Mouse (Mus musculus): ENCODE measurements around the gene Myl4.

The Myl4 gene

DNA sequence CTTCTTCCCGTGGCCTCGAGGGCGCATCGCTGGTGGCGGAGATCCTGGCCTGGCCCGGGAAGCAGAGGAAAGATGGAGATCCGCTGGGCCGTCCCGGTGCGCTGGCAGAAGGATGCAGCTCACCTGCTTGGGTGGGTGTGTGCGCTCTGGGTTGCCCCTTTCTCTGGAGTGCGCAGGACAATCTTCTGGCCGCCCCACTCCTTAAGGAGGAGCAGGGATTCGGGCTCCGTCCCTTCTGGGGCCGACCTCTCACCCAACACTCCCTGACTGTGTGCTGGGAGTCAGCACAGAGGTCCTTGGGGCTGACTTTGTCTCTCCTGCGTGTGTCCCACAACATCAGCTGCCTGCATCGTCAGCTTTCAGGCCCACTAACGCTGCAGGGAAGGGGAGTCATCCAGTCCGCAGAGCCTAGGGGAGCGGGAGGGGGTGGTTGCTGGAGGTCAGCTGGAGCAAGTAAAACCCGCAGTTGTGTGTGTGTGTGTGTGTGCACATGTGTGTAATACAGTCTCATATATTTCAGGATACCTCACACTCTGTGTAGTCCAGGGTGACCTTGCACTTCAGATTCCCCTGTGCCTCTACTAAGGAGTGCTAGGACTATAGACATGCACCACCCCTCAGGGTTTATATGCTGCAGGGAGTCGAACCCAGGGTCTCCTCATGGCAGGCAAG is 57.9 kb downstream of the Myl4 start:
- DNase-seq, result no peak

GRCm38 (mm10) chr11:104609033-104609684 is 58.7 kb downstream of the Myl4 start:
- DNase-seq, result no peak

- DNase-seq, result no peak
Measured at GRCm38 (mm10) chr11:104609733-104610132, 59.3 kb downstream of the Myl4 start.

DNA sequence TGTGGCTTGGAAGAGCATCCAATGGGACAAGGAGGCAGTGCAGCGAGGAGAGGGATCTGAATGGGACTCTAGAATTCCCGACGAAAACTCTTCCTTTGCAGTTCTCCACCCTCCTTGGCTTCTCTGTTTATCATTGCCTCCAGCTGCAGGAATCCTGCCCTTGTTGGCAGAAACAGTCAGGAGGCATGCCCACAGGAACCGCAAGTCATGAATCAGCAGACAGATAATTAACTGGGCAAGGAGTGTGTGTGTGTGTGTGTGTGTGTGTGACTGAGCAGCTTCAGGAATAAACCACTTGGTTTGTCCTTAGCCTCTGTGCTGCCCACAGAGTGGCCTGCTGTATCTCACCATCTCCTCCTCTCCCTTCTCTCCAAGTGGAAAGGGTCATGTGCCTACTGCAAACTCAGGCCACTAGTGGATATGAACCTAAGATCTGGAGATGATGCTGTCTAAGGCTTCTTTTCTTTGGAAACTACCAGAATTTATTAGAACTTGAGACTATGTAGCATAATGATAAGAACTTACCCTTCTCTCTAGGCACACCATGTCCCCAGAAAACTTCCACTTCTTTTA is 61.2 kb downstream of the Myl4 start:
- peak; percentile 58 for DNase-seq

GRCm38 (mm10) chr11:104613551-104613950 is 63.1 kb downstream of the Myl4 start:
- DNase-seq, result no peak

GRCm38 (mm10) chr11:104614130-104614529 is 63.7 kb downstream of the Myl4 start:
- DNase-seq, result no peak

- no peak for DNase-seq
Measured at GRCm38 (mm10) chr11:104616182-104616581, 65.7 kb downstream of the Myl4 start.

GRCm38 (mm10) chr11:104618638-104619076 is 68.2 kb downstream of the Myl4 start:
- DNase-seq, result peak; percentile 28

DNA sequence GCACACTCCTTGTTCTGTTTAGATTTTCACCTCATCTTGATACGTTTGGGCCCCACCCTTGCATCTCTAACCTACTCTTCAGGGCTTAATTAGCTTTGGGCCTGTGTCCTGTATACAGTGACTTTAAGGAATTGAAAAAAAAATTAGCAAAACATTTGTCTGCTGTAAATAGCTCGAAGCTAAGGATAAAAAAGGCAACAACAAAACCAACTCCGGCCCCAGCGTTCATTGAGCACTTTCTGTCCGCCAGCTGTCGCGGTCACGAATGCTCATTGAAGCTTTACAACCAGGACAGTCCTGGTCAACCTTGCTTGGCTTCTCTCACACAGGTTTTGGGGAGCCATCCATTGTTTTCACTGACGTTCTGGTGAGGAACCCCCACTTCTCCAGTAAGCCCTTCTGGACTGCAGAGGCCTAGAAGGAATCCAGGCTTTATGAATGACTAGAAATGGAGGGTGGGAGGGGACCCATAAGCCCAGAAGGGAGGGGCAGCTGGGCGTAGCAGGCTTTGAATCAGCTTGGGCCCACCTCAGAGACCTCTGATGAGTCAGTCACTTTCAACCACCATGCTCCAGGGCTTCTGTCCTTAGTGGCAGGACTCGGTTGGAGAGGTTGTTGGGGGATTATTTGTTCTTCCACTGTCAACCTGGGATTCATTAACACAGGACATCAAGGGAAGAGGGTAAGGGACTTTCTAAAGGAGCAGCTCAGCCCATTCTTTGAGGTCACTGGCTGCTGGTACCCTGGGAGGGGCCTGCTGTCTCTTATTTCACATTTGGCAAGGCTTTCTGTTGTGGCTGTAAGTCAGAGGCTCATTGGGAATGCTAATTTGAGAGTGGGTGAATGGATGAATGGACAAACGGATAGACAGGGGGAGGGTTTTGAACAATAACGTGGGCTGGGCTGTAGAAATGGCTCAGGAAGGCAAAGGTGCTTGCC is 68.9 kb downstream of the Myl4 start:
- no peak for DNase-seq

DNA sequence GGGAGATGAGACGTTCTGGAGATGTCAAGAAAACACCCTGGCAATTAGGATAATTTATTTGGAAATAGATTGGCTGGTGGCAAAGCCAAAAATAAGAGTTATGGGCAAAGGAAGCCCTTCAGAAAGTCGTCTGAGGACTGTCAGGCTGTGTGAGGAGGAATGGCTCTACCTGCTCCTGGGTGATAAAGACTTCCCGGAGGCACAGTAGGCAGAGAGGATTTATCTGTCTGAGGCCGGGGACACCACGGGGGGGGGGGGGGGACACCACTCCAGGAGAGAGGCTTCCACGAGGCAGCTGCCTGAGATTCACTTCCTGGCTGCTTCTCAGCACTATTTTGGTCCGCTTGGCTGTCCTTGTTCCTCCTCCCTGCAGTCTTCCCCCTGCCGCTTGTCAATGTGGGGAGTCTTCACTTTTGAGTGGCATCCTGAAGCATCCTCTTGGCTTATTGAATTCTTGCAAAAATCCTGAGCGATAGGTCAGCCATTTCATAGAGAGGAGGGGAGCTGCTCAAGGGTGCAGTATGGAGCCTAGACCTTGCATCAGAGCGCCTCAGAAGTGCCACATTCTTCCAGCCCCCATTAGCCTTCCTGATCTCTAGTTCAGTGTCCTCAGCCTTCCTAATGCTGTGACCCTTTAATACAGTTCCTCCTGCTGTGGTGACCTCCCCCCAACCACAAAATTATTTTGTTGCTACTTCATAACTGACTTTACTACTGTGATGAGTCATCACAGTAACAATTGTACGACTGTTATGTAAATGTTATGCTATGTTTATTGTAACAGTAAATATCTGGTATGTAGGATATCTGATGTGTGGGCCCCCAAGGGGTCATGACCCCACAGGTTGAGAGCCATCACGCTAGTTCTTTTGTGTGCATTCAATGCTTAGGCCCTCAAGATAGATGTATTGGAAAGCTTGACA is 71.8 kb downstream of the Myl4 start:
- DNase-seq, result no peak

DNA sequence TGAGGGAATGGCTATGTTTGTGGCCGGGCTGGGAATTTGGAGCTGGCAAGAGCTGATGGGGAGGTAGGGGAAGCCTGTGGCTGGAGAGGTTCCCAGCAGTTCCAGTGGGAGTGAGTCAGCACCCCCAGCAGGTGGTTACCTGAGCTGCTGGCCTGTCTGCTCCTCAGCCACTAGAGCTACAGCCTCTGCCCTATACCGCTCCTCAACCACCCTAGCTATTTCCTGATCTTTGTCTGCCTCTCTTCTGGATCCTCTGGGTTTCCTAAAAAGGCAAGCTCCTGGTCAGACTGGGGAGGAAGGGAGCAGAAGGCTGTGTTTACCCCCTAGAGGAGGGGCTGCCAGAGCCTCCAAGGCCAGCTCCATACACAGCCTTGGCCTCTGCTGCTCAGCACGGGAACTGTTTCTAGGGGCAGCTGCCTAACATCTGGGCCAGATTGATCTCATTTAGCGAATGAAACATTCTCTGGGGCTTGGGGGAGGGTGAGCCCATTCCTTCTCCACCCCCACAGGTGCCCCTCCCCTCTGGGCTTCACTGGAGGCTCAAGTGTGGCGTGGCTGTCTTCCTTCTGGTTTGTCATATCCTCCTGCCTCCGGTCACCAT is 74.4 kb downstream of the Myl4 start:
- DNase-seq, result peak; percentile 33

DNA sequence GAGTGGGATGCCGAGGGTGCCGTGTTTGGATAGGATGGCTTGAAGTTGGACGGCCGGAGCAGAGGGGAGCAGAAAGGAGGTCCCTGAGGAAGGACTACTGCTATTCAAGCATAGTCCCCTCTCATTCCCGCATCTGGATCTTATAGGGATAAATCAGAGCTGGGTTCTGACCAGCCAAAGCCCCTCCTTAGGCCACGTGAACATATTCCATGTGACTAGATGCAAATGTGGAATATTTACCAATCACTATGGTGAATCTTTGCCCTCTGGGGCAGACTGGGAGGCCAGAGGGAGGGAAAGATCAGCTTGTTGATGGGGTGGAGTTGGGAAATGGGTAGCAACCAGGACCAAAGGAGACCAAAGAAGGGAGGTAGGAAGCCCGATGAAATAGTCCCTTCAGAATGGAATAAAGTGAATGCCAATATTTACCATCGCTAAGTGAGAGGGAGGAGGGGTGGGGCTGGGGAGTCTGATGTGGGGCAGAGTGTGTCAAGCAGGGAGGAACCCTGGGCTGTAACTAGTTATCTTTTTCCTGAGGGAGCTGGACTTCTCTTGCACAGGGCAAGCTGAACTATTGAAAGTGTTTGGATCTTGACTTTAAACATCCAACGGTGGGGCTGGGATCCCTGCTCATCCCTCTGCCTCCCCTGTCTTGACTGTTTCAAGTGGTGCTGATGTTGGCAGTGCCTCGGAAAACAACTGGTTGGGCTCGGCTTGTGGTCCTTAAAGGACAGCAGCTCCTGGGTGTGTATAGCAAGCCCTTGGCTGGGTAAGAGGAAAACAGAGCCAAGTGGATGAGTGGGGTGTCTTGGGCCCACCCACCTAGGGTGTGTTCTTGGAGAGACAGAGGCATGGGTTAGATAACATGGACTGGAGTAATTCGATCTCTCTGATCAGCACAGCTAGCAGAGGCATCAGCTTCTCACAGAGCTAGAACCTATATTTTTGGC is 75.3 kb downstream of the Myl4 start:
- peak; percentile 62 for DNase-seq

DNA sequence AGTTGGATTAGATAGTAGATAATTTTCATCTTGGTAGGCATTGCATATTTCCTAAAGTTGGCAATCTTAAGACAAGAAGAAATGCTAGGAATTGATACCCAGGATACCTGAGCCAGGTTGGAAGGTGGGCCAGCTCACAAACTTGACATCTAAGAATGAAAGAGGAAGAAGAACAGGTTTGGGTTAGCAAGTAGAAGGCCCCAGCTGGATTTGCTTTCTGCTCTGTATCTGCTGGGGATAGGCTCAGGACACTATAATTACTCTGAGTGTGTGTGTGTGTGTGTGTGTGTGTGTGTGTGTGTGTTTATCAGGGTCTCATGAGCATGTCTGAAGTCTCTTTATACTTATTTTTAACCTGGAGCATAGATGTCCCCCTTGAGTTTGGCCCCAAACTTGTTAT is 76.2 kb downstream of the Myl4 start:
- DNase-seq, result no peak

- peak; percentile 11 for DNase-seq
Measured at GRCm38 (mm10) chr11:104627616-104628301, 77.3 kb downstream of the Myl4 start.

DNA sequence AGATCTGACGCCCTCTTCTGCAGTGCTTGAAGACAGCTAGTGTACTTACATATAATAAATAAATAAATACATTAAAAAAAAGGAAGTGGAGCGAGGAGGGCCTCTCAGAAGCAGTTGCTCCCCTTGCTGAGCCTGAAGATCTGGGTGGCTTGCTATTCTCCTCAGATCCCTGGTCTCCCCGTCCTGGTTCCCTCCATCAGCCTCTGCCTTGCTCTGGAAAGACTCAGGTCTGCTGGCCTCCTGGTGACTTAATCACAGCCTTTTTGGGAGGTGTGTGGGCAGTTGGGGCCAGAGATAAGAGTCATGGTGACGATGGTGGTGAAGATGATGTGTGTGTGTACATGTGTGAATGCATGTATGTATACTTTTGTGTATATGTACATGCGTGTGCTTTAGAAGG is 78.1 kb downstream of the Myl4 start:
- DNase-seq, result no peak

GRCm38 (mm10) chr11:104630185-104630835 is 79.8 kb downstream of the Myl4 start:
- DNase-seq, result peak; percentile 44

- DNase-seq, result peak; percentile 15
Measured at GRCm38 (mm10) chr11:104631306-104631705, 80.8 kb downstream of the Myl4 start.

GRCm38 (mm10) chr11:104637010-104637409 is 86.5 kb downstream of the Myl4 start:
- DNase-seq, result peak; percentile 47

- DNase-seq, result no peak
Measured at GRCm38 (mm10) chr11:104638006-104638405, 87.5 kb downstream of the Myl4 start.
